Comparison of ENCODE assay signal across 23 mouse cellular contexts in genomic region chr1:163621293-163621692, GRCm38 (mm10).
DNase-seq lines count a peak whose midpoint lies in the region; ATAC-seq lines count a peak whose summit lies in the region.
"Had no signal": no experiment of that assay in that cellular context is flagged by ENCODE, and none has a peak within 500 bp of the region (broad histone marks: within the 10 kb centered on the region; RNA-seq: fewer than 3 reads in every experiment).

No protein-coding gene starts in this region.

- DNase-seq in 3T3-L1 (ENCODE audit: low read depth, low spot score): peak; percentile 19
- DNase-seq in ovary, postnatal 36 days (ENCODE audit: low spot score): no peak
- no peak for DNase-seq in retina, postnatal 1 day
- DNase-seq: adrenal gland, adult 8-10 months; adrenal gland, postnatal 25 days; cerebellum, adult 18-20 months; cerebellum, adult 9-10 months; cerebellum, postnatal 14 days; forebrain, postnatal 0 days; gastrocnemius, adult 2 months; gastrocnemius, postnatal 25 days; heart, adult 11 months; heart, postnatal 10 days; heart, postnatal 36 days had no signal

- ATAC-seq in common myeloid progenitor, adult 5-6 weeks (replicated peaks; ENCODE audit: low read depth, poor library complexity, severe bottlenecking): peak; percentile 89
- peak; percentile 97 for ATAC-seq in megakaryocyte progenitor cell, adult 5-6 weeks (replicated peaks; ENCODE audit: poor library complexity)
- ATAC-seq in cerebellum, adult (ENCODE audit: insufficient number of reproducible peaks, low FRiP score, low TSS enrichment): no peak
- ATAC-seq: activated CD4-positive, CD25-positive, alpha-beta regulatory T cell, adult 4 months; CD4-positive, CD25-positive, alpha-beta regulatory T cell, adult 4 months; forebrain, embryonic 14.5 days; forebrain, postnatal 0 days; hindbrain, postnatal 0 days; inflammation-experienced regulatory T-cells, adult 6 months; intestine, embryonic 16.5 days had no signal
